Mouse (Mus musculus) macrophage (primary cell): ENCODE data around the gene Naa40. TPM values are rescaled to one million over a fixed set of nuclear protein-coding genes. Genes with fewer than 3 reads are reported as not detected.

Experiments
- H3K27ac ChIP-seq: fragments of 350-480 bp; formaldehyde crosslinking; 2 replicates; pipeline ENCODE4 v1.9.0; 2021
- H3K36me3 ChIP-seq: fragments of 350-480 bp; formaldehyde crosslinking; 2 replicates; pipeline ENCODE4 v1.9.0; 2021; ENCODE audit errors: inconsistent target
- H3K4me3 ChIP-seq: fragments of 350-480 bp; formaldehyde crosslinking; 2 replicates; pipeline ENCODE4 v1.9.0; 2021; ENCODE audit errors: inconsistent target
- H3K79me2 ChIP-seq: fragments of 350-480 bp; formaldehyde crosslinking; 2 replicates; pipeline ENCODE4 v1.9.0; 2021; ENCODE audit errors: inconsistent target
- WGBS: methylation state at CpG from one replicate; pipeline ENCODE4 v1.1.7; 2026; ENCODE audit warnings: inconsistent platforms; ENCODE audit not compliant: missing documents; 5-methylcytosine and 5-hydroxymethylcytosine counted together
- polyA plus RNA-seq: library from polyadenylated mRNA; stranded (reverse); fragments of 250-400 nt; gene quantifications from 3 replicates; pipeline ENCODE4 v1.2.4, GENCODE M21; 2018; ENCODE audit warnings: inconsistent platforms

The Naa40 gene
- polyA plus RNA-seq, 1 experiment from 2014 or later, result 17.5 TPM

GRCm38 (mm10) chr19:7269290-7270044 lies 28.5 kb upstream of the Naa40 start:
- Histone ChIP-seq H3K36me3 (no peaks in the 10 kb centered on the region), H3K79me2 (no peaks in the 10 kb centered on the region), H3K27ac (no peak overlapping the region), H3K4me3 (no peak overlapping the region)
- 38% methylated on average over 9 of the region's 11 CpGs for WGBS

- H3K79me2 ChIP-seq, result no peaks in the 10 kb centered on the region
- H3K36me3 ChIP-seq, result no peaks in the 10 kb centered on the region
- H3K27ac ChIP-seq, result no peak overlapping the region
- WGBS, result under 1% methylated on average over 30 of the region's 30 CpGs
- H3K4me3 ChIP-seq, result no peak overlapping the region; the same call in 1 of the 2 replicates
These were observed 27.7 kb upstream of the Naa40 start for GRCm38 (mm10) chr19:7268722-7269090.

- no peaks in the 10 kb centered on the region for H3K79me2 ChIP-seq
- WGBS, result under 1% methylated on average over 86 of the region's 97 CpGs
- no peak overlapping the region for H3K27ac ChIP-seq
- H3K4me3 ChIP-seq, result peak overlapping the region; percentile 12; the same call in 1 of the 2 replicates
- H3K36me3 ChIP-seq, result no peaks in the 10 kb centered on the region
These were observed 27.1 kb upstream of the Naa40 start for GRCm38 (mm10) chr19:7267781-7268721.

GRCm38 (mm10) chr19:7267091-7267741 lies 26.2 kb upstream of the Naa40 start, which contains the start of gene Rcor2:
Rcor2 (plus strand) TSS chr19:7267325.
- no peaks in the 10 kb centered on the region for H3K36me3 ChIP-seq
- 3% methylated on average over 24 of the region's 28 CpGs for whole genome bisulfite sequencing
- H3K79me2 ChIP-seq, result no peaks in the 10 kb centered on the region
- H3K4me3 ChIP-seq, result peak within 1 kb of the TSS; percentile 12; the same call in 1 of the 2 replicates
- H3K27ac ChIP-seq, result no peak within 1 kb of the TSS

GRCm38 (mm10) chr19:7266421-7266831 lies 25.4 kb upstream of the Naa40 start:
- WGBS, result 58% methylated on average over 4 of the region's 4 CpGs
- no peak overlapping the region for H3K27ac ChIP-seq
- no peaks in the 10 kb centered on the region for H3K79me2 ChIP-seq
- no peak overlapping the region for H3K4me3 ChIP-seq
- no peaks in the 10 kb centered on the region for H3K36me3 ChIP-seq

- H3K79me2 ChIP-seq, result no peaks in the 10 kb centered on the region
- H3K4me3 ChIP-seq, result no peak overlapping the region
- no peaks in the 10 kb centered on the region for H3K36me3 ChIP-seq
- no peak overlapping the region for H3K27ac ChIP-seq
- WGBS, result 74% methylated on average over 14 of the region's 14 CpGs
These were observed 24.7 kb upstream of the Naa40 start for GRCm38 (mm10) chr19:7265478-7266191.

GRCm38 (mm10) chr19:7264766-7265331 lies 23.9 kb upstream of the Naa40 start:
- 76% methylated on average over 6 of the region's 6 CpGs for WGBS
- Histone ChIP-seq H3K79me2 (no peaks in the 10 kb centered on the region), H3K27ac (no peak overlapping the region), H3K4me3 (no peak overlapping the region), H3K36me3 (no peaks in the 10 kb centered on the region)

- no peaks in the 10 kb centered on the region for H3K79me2 ChIP-seq
- H3K36me3 ChIP-seq, result no peaks in the 10 kb centered on the region
- no peak overlapping the region for H3K27ac ChIP-seq
- WGBS, result 26% methylated on average over 9 of the region's 9 CpGs
- H3K4me3 ChIP-seq, result no peak overlapping the region
These were observed 23.2 kb upstream of the Naa40 start for GRCm38 (mm10) chr19:7264088-7264765.

- H3K4me3 ChIP-seq, result no peak overlapping the region
- H3K27ac ChIP-seq, result no peak overlapping the region
- no peaks in the 10 kb centered on the region for H3K36me3 ChIP-seq
- 90% methylated on average over 1 of the region's 1 CpGs for WGBS
- H3K79me2 ChIP-seq, result no peaks in the 10 kb centered on the region
These were observed 21.6 kb upstream of the Naa40 start for GRCm38 (mm10) chr19:7262592-7262991.

GRCm38 (mm10) chr19:7261964-7262363 lies 21.0 kb upstream of the Naa40 start:
- 100% methylated on average over 3 of the region's 3 CpGs for WGBS
- no peak overlapping the region for H3K4me3 ChIP-seq
- no peaks in the 10 kb centered on the region for H3K36me3 ChIP-seq
- no peak overlapping the region for H3K27ac ChIP-seq
- no peaks in the 10 kb centered on the region for H3K79me2 ChIP-seq

GRCm38 (mm10) chr19:7261476-7261875 lies 20.5 kb upstream of the Naa40 start:
- Histone ChIP-seq H3K79me2 (no peaks in the 10 kb centered on the region), H3K27ac (no peak overlapping the region), H3K4me3 (no peak overlapping the region), H3K36me3 (no peaks in the 10 kb centered on the region)
- WGBS, result 100% methylated on average over 1 of the region's 1 CpGs

GRCm38 (mm10) chr19:7257881-7258280 lies 16.9 kb upstream of the Naa40 start:
- WGBS, result 90% methylated on average over 5 of the region's 5 CpGs
- no peak overlapping the region for H3K27ac ChIP-seq
- no peak overlapping the region for H3K4me3 ChIP-seq
- no peaks in the 10 kb centered on the region for H3K36me3 ChIP-seq
- H3K79me2 ChIP-seq, result no peaks in the 10 kb centered on the region

GRCm38 (mm10) chr19:7246021-7246420 lies 5.0 kb upstream of the Naa40 start:
- no peak overlapping the region for H3K4me3 ChIP-seq
- 93% methylated on average over 3 of the region's 3 CpGs for WGBS

More at GRCm38 (mm10) chr19:7246021-7246420, 5.0 kb upstream of the Naa40 start:
- Histone ChIP-seq H3K36me3 (no peaks in the 10 kb centered on the region), H3K27ac (no peak overlapping the region), H3K79me2 (no peaks in the 10 kb centered on the region)
